ENCODE assay signal across 9 mouse cellular contexts in the genomic region with DNA sequence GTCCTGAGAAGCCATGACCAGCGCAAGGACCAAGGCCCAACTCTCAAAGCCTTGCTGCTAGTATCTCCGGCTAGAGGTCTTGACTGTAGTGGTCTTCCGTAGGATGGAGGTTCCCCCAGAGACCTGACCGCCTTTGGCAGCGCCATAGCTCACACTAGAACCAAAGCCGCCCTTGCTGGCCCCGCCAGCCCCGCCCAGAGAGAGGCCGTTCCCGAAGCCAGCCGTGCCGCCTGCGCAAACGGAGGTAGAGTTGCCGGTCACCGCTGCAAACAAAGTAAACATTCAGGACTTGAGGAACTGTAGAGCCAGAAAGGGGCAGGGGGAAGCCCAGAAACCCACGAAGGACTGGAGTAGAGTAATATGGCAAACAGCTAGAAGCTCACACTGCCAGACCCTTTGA. TPM values are rescaled to one million over a fixed set of nuclear protein-coding genes. Genes with fewer than 3 reads are reported as not detected.
DNase-seq lines count a peak whose midpoint lies in the region; ATAC-seq and TF ChIP-seq lines count a peak whose summit lies in the region.
"Had no signal": no experiment of that assay in that cellular context is flagged by ENCODE, and none has a peak within 500 bp of the region (broad histone marks: within the 10 kb centered on the region; RNA-seq: fewer than 3 reads in every experiment).

No protein-coding gene starts in this region.

- no peaks in the 10 kb centered on the region for H3K36me3 ChIP-seq in hindbrain, embryonic 15.5 days
- H3K36me3 ChIP-seq in liver, adult 2 months (ENCODE audit: control insufficient read depth, insufficient read depth, low read length): no peaks in the 10 kb centered on the region

- DNase-seq in ovary, postnatal 10 days (ENCODE audit: low spot score): peak; percentile 29
- DNase-seq in ovary, adult 18-20 months (ENCODE audit: low spot score): no peak
- DNase-seq in liver, adult 2 months (ENCODE audit: extremely low read depth, low read depth, low spot score): peak; percentile 64
- peak; percentile 46 for DNase-seq in neural tube, embryonic 10.5 days (ENCODE audit: extremely low spot score, low spot score)
- DNase-seq in frontal cortex, postnatal 14 days (ENCODE audit: low spot score in 2 of 2): no peak
- DNase-seq in layer of hippocampus, postnatal 36 days: no peak

- no peaks in the 10 kb centered on the region for H3K79me2 ChIP-seq in liver, adult 2 months (ENCODE audit: control insufficient read depth, insufficient read depth, low read length)

- H3K27me3 ChIP-seq in hindbrain, embryonic 15.5 days: 0 out of 2 replicates have a peak, but pooled peaks cover 3% of the 10 kb centered on the region
- no peaks in the 10 kb centered on the region for H3K27me3 ChIP-seq in liver, adult 2 months (ENCODE audit: control insufficient read depth, insufficient read depth, low read length)

- no peak overlapping the region for H3K27ac ChIP-seq in hindbrain, embryonic 15.5 days (replicated peaks)
- H3K27ac ChIP-seq in liver, adult 2 months (replicated peaks; ENCODE audit: insufficient read depth, low read depth, low read length): peak overlapping the region; percentile 23; the same call in 1 of the 2 replicates

- peaks cover 12% of the 10 kb centered on the region; the same call in 1 of the 2 replicates for H3K4me1 ChIP-seq in hindbrain, embryonic 15.5 days (replicated peaks)
- H3K4me1 ChIP-seq in liver, adult 2 months (ENCODE audit: control insufficient read depth, insufficient read depth, low read length): peaks cover 19% of the 10 kb centered on the region

- TF ChIP-seq POLR2A in liver, adult 2 months (IDR thresholded peaks at IDR 0.05; ENCODE audit: extremely low read depth, insufficient read depth, low read length): no peak

- H3K9me3 ChIP-seq in hindbrain, embryonic 15.5 days: no peaks in the 10 kb centered on the region

- no peak overlapping the region for H3K9ac ChIP-seq in hindbrain, embryonic 15.5 days
- peak overlapping the region; percentile 41; the same call in 1 of the 2 replicates for H3K9ac ChIP-seq in liver, adult 2 months (ENCODE audit: low read depth, low read length)

- H3K4me2 ChIP-seq in hindbrain, embryonic 15.5 days: peak overlapping the region; percentile 44

- peak overlapping the region; percentile 2; the same call in 1 of the 2 replicates for H3K4me3 ChIP-seq in hindbrain, embryonic 15.5 days
- peak overlapping the region; percentile 34 for H3K4me3 ChIP-seq in liver, adult 2 months (ENCODE audit: insufficient read depth, low read depth, low read length)

- WGBS in hindbrain, embryonic 15.5 days: 2% methylated on average over 17 of the region's 17 CpGs
- WGBS in liver, adult 2 months: 4% methylated on average over 17 of the region's 17 CpGs

- no peak for ATAC-seq in hindbrain, embryonic 15.5 days (ENCODE audit: low FRiP score, low read depth)
- ATAC-seq in cerebellum, adult (ENCODE audit: insufficient number of reproducible peaks, low FRiP score, low TSS enrichment): no peak

- TF ChIP-seq CTCF in liver, adult 2 months (IDR thresholded peaks at IDR 0.05; ENCODE audit: low read depth, low read length): no peak

RNA-seq across cellular contexts. Expression of gene Krt4, which starts 5.1 kb away (rescaled TPM):
- 0.07 and 0.40 TPM in 2 replicates for polyA plus RNA-seq in hindbrain, embryonic 15.5 days (2015; fragmentation: Nextera tagmentation; extraction: Ambion mirVana)
- not detected in 2 replicates for total RNA-seq in liver, adult 2 months (2014; rRNA removed)
- 0.06 TPM in 1 of 2 replicates, not detected in the other for polyA plus RNA-seq in liver, adult 2 months (2012; rRNA removed)
- not detected for total RNA-seq in layer of hippocampus, postnatal 36 days (2021)
- total RNA-seq: CH12.LX had no signal

RNA-seq across cellular contexts. Expression of gene Krt79, which starts 10.5 kb away (rescaled TPM):
- polyA plus RNA-seq in hindbrain, embryonic 15.5 days (2015; fragmentation: Nextera tagmentation; extraction: Ambion mirVana): 0.41 and 0.70 TPM in 2 replicates
- 0.09 TPM in 1 of 2 replicates, not detected in the other for total RNA-seq in liver, adult 2 months (2014; rRNA removed)
- polyA plus RNA-seq in liver, adult 2 months (2012; rRNA removed): 0.04 and 0.10 TPM in 2 replicates
- not detected for total RNA-seq in layer of hippocampus, postnatal 36 days (2021)
- total RNA-seq: CH12.LX had no signal

RNA-seq across cellular contexts. Expression of gene Krt78, which starts 24.4 kb away (rescaled TPM):
- polyA plus RNA-seq in hindbrain, embryonic 15.5 days (2015; fragmentation: Nextera tagmentation; extraction: Ambion mirVana): not detected in 2 replicates
- not detected in 2 replicates for total RNA-seq in liver, adult 2 months (2014; rRNA removed)
- not detected in 2 replicates for polyA plus RNA-seq in liver, adult 2 months (2012; rRNA removed)
- not detected for total RNA-seq in layer of hippocampus, postnatal 36 days (2021)
- total RNA-seq: CH12.LX had no signal

RNA-seq across cellular contexts. Expression of gene Krt76, which starts 36.9 kb away (rescaled TPM):
- polyA plus RNA-seq in hindbrain, embryonic 15.5 days (2015; fragmentation: Nextera tagmentation; extraction: Ambion mirVana): not detected in 2 replicates
- not detected in 2 replicates for total RNA-seq in liver, adult 2 months (2014; rRNA removed)
- polyA plus RNA-seq in liver, adult 2 months (2012; rRNA removed): not detected in 2 replicates
- total RNA-seq in layer of hippocampus, postnatal 36 days (2021): not detected
- total RNA-seq: CH12.LX had no signal

Comparison
In these comparisons a context has a peak if more than half of its experiments do, and no peak if none do; other contexts are left out.
1. DNase-seq: peak in ovary, postnatal 10 days (single experiment), liver, adult 2 months (single experiment) and neural tube, embryonic 10.5 days (single experiment); none in ovary, adult 18-20 months (single experiment), frontal cortex, postnatal 14 days (0 of 2) and layer of hippocampus, postnatal 36 days (0 of 2).